Mouse (Mus musculus) limb, embryonic 14.5 days (tissue): ENCODE measurements around the gene Tsc22d2. TPM values are rescaled to one million over a fixed set of nuclear protein-coding genes. Genes with fewer than 3 reads are reported as not detected.

Source experiments
- ATAC-seq: fragments of 200-750 bp; cut with Nextera tagmentation; 2 replicates; pipeline ENCODE4 v1.8.0; 2017; ENCODE audit warnings: low read depth, moderate number of reproducible peaks, moderate TSS enrichment; ENCODE audit not compliant: low FRiP score
- DNase-seq: peaks from one replicate; pipeline ENCODE4 v3.0.0-alpha.2; 2015; ENCODE audit warnings: low spot score
- H3K27ac ChIP-seq: fragments of 300-500 bp; sonication (generic); replicated peaks from 2 replicates; pipeline ENCODE4 v1.5.1; 2014; ENCODE audit warnings: low read depth, mild to moderate bottlenecking, low read length, moderate library complexity, mixed read lengths
- H3K27me3 ChIP-seq: fragments of 300-500 bp; sonication (generic); 2 replicates; pipeline ENCODE4 v1.6.1; 2014; ENCODE audit warnings: low read length, mixed read lengths; ENCODE audit not compliant: control insufficient read depth, insufficient read depth
- H3K36me3 ChIP-seq: fragments of 300-500 bp; sonication (generic); 2 replicates; pipeline ENCODE4 v1.6.1; 2014; ENCODE audit warnings: mild to moderate bottlenecking, low read length, moderate library complexity, mixed read lengths; ENCODE audit not compliant: control insufficient read depth, insufficient read depth
- H3K4me1 ChIP-seq: fragments of 300-500 bp; sonication (generic); 2 replicates; pipeline ENCODE4 v1.6.1; 2014; ENCODE audit warnings: antibody characterized with exemption, low read length, mixed read lengths; ENCODE audit not compliant: control insufficient read depth, insufficient read depth
- H3K4me2 ChIP-seq: fragments of 300-500 bp; sonication (generic); replicated peaks from 2 replicates; pipeline ENCODE4 v1.6.1; 2014; ENCODE audit warnings: low read depth, mild to moderate bottlenecking, low read length, moderate library complexity; ENCODE audit not compliant: severe bottlenecking
- H3K4me3 ChIP-seq: fragments of 300-500 bp; sonication (generic); replicated peaks from 2 replicates; pipeline ENCODE4 v1.5.1; 2014; ENCODE audit warnings: low read length
- H3K9ac ChIP-seq: fragments of 300-500 bp; sonication (generic); 2 replicates; pipeline ENCODE4 v1.6.1; 2014; ENCODE audit warnings: mild to moderate bottlenecking, low read depth, low read length, moderate library complexity; ENCODE audit not compliant: severe bottlenecking
- H3K9me3 ChIP-seq: fragments of 300-500 bp; sonication (generic); 2 replicates; pipeline ENCODE4 v1.6.1; 2016; ENCODE audit warnings: low read length; ENCODE audit not compliant: control insufficient read depth
- POLR2A ChIP-seq: fragments of 200-500 bp; IDR thresholded peaks from 2 replicates; pipeline ENCODE4 v1.8.0; 2012; ENCODE audit warnings: inconsistent platforms, mild to moderate bottlenecking, moderate library complexity, borderline replicate concordance; ENCODE audit not compliant: insufficient read depth, insufficient read length; ENCODE audit errors: extremely low read depth
- WGBS: fragments of 180-500 bp; shearing (Covaris S2); extraction: QIAGEN DNeasy Blood & Tissue Kit; methylation state at CpG from one replicate; pipeline ENCODE4 v1.1.7; 2014; 5-methylcytosine and 5-hydroxymethylcytosine counted together
- polyA plus RNA-seq, 2 experiments: library from polyadenylated mRNA; depleted of rRNA in 1 of 2; stranded (reverse) in 1 of 2; unstranded in 1 of 2; fragments of >200 nt; fragmentation: Nextera tagmentation in 1 of 2; extraction: Ambion mirVana in 1 of 2; gene quantifications; 2 replicates each; pipeline versions ENCODE4 v1.2.1 to v1.2.3; 2012 to 2014

The Tsc22d2 gene
- polyA plus RNA-seq, 2 experiments, result 17.1 to 19.6 TPM

- DNase-seq (no peak), ATAC-seq (no peak)
- Histone ChIP-seq H3K27me3 (no peaks in the 10 kb centered on the region), H3K4me1 (peaks cover 28% of the 10 kb centered on the region), H3K27ac (no peak overlapping the region), H3K9ac (no peak overlapping the region), H3K9me3 (no peaks in the 10 kb centered on the region), H3K4me2 (no peak overlapping the region), H3K36me3 (no peaks in the 10 kb centered on the region), H3K4me3 (no peak overlapping the region)
- no peak for TF ChIP-seq POLR2A
- 85% methylated on average over 5 of the region's 5 CpGs for WGBS
Observed at GRCm38 (mm10) chr3:58374281-58374680, 40.2 kb upstream of the Tsc22d2 start.

GRCm38 (mm10) chr3:58376713-58377112 lies 37.8 kb upstream of the Tsc22d2 start:
- H3K9ac ChIP-seq, result no peak overlapping the region
- 39% methylated on average over 3 of the region's 3 CpGs for WGBS
- H3K4me1 ChIP-seq, result peaks cover 16% of the 10 kb centered on the region
- H3K4me2 ChIP-seq, result no peak overlapping the region
- H3K9me3 ChIP-seq, result no peaks in the 10 kb centered on the region
- ATAC-seq, result no peak
- H3K27ac ChIP-seq, result no peak overlapping the region
- H3K27me3 ChIP-seq, result no peaks in the 10 kb centered on the region
- no peaks in the 10 kb centered on the region for H3K36me3 ChIP-seq
- DNase-seq, result no peak
- TF ChIP-seq POLR2A, result no peak
- H3K4me3 ChIP-seq, result no peak overlapping the region

- 48% methylated on average over 5 of the region's 5 CpGs for WGBS
- Histone ChIP-seq H3K4me2 (no peak overlapping the region), H3K4me3 (no peak overlapping the region), H3K9ac (no peak overlapping the region), H3K27ac (no peak overlapping the region), H3K27me3 (no peaks in the 10 kb centered on the region), H3K36me3 (no peaks in the 10 kb centered on the region), H3K9me3 (no peaks in the 10 kb centered on the region), H3K4me1 (0 out of 2 replicates have a peak, but pooled peaks cover 7% of the 10 kb centered on the region)
- no peak for TF ChIP-seq POLR2A
- DNase-seq (no peak), ATAC-seq (no peak)
Observed at GRCm38 (mm10) chr3:58377589-58378134, 36.9 kb upstream of the Tsc22d2 start.

GRCm38 (mm10) chr3:58382676-58383075 lies 31.8 kb upstream of the Tsc22d2 start:
- H3K4me2 ChIP-seq, result no peak overlapping the region
- DNase-seq (no peak), ATAC-seq (no peak)
- no peaks in the 10 kb centered on the region for H3K9me3 ChIP-seq
- no peak for TF ChIP-seq POLR2A
- no peak overlapping the region for H3K4me3 ChIP-seq
- no peak overlapping the region for H3K27ac ChIP-seq
- 97% methylated on average over 1 of the region's 1 CpGs for WGBS
- no peak overlapping the region for H3K9ac ChIP-seq
- no peaks in the 10 kb centered on the region for H3K4me1 ChIP-seq
- no peaks in the 10 kb centered on the region for H3K36me3 ChIP-seq
- H3K27me3 ChIP-seq, result no peaks in the 10 kb centered on the region

GRCm38 (mm10) chr3:58385060-58385459 lies 29.5 kb upstream of the Tsc22d2 start:
- WGBS, result 39% methylated on average over 1 of the region's 1 CpGs
- no peak for TF ChIP-seq POLR2A
- H3K27me3 ChIP-seq, result no peaks in the 10 kb centered on the region
- H3K36me3 ChIP-seq, result no peaks in the 10 kb centered on the region
- DNase-seq (no peak), ATAC-seq (no peak)
- no peaks in the 10 kb centered on the region for H3K4me1 ChIP-seq
- no peak overlapping the region for H3K4me2 ChIP-seq
- H3K4me3 ChIP-seq, result no peak overlapping the region
- no peak overlapping the region for H3K9ac ChIP-seq
- no peaks in the 10 kb centered on the region for H3K9me3 ChIP-seq
- no peak overlapping the region for H3K27ac ChIP-seq

- TF ChIP-seq POLR2A, result no peak
- H3K9me3 ChIP-seq, result no peaks in the 10 kb centered on the region
- no peak overlapping the region for H3K4me3 ChIP-seq
- DNase-seq, result no peak
- H3K4me1 ChIP-seq, result no peaks in the 10 kb centered on the region
- H3K27ac ChIP-seq, result no peak overlapping the region
- no peak overlapping the region for H3K9ac ChIP-seq
- no peak for ATAC-seq
- H3K27me3 ChIP-seq, result no peaks in the 10 kb centered on the region
- H3K36me3 ChIP-seq, result no peaks in the 10 kb centered on the region
- WGBS, result 85% methylated on average over 4 of the region's 4 CpGs
- no peak overlapping the region for H3K4me2 ChIP-seq
Observed at GRCm38 (mm10) chr3:58388731-58389130, 25.8 kb upstream of the Tsc22d2 start.
